Mouse (Mus musculus): Measurements from ENCODE around the gene Tmem125.

- no peak for TF ChIP-seq CTCF (IDR thresholded peaks at IDR 0.05; ENCODE audit: extremely low read depth, insufficient read depth, low read length)
- no peak for TF ChIP-seq POLR2A (IDR thresholded peaks at IDR 0.05; ENCODE audit: extremely low read depth, insufficient read depth, low read length)
These were observed 3.9 kb downstream of the Tmem125 start for GRCm38 (mm10) chr4:118539904-118540303.
